Mouse (Mus musculus) heart, postnatal 36 days (tissue): ENCODE measurements around the gene Mat2a. TPM values are rescaled to one million over a fixed set of nuclear protein-coding genes. Genes with fewer than 3 reads are reported as not detected.
"Not testable (repeated sequence)": the region's sequence is repeated elsewhere in the genome, so short reads cannot be mapped to it uniquely, and the experiment has no call there.

ENCODE experiments used
- DNase-seq, 2 experiments: peaks; one replicate each; pipeline ENCODE4 v3.0.0; 2021 to 2022
- intact Hi-C: fragments of 180-260 bp; cut with DNase I; formaldehyde crosslinking; loops from one replicate; pipeline ENCODE4 v1.15.1; 2025
- total RNA-seq, 2 experiments: library from RNA; stranded (reverse); gene quantifications; 2 replicates each; pipeline ENCODE4 v1.2.3; 2021

Gene Mat2a
- total RNA-seq, 2 experiments from 2014 or later, result 81.3 to 164 TPM

- intact Hi-C loops, result no loop called here
Measured at GRCm38 (mm10) chr6:72458418-72458817, 19.1 kb upstream of the Mat2a start.

DNA sequence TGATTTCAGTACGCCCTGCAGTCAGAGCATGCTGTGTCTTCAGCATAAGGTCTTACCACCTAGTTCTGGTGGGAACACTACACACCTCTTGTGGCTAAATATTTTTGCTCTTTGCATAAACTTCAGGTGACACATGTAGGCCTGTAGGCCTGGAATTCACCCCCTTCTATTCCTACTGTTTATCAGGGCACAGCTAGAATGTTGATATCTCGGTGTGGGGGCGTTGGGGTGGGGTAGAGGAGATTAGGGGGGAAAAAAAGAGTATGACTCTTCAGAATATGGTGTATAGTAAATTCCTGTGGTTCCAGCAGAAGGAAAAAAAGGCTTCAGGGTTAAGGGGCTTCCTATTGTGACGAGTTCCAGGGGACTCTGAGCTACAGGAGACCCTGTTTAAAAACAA, 17.2 kb upstream of the Mat2a start:
- intact Hi-C loops, result no loop called here
- no peak for DNase-seq

More at GRCm38 (mm10) chr6:72458418-72458817, 19.1 kb upstream of the Mat2a start:
- no peak for DNase-seq

DNA sequence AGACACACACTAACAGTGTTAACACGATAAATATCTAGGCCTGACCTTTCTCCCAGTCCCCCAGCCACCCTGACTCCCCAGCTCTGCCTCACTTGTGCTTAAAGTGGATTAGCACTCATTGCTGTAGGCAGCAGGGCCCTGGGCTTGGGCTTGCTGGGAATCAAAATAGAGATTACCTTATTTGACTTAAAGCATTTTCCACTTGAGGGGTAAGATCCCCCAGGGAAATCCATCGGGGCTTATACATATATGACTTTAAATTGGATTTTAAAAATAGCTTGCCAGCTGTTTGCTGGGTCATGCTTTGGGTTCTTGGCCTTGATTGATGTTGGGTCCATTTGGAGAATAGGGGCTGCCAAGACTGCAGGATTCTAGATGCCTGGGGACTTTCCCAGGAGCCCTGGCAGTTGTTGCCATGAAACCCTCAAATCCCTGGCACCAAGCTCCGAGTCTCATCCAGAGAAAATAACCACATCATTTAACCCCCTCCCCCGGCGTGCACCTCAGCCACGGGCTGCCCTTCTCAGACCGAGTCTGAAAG, 15.5 kb upstream of the Mat2a start:
- peak in 1 of 2 experiments; percentile 31 for DNase-seq
- intact Hi-C loops, result no loop called here

DNA sequence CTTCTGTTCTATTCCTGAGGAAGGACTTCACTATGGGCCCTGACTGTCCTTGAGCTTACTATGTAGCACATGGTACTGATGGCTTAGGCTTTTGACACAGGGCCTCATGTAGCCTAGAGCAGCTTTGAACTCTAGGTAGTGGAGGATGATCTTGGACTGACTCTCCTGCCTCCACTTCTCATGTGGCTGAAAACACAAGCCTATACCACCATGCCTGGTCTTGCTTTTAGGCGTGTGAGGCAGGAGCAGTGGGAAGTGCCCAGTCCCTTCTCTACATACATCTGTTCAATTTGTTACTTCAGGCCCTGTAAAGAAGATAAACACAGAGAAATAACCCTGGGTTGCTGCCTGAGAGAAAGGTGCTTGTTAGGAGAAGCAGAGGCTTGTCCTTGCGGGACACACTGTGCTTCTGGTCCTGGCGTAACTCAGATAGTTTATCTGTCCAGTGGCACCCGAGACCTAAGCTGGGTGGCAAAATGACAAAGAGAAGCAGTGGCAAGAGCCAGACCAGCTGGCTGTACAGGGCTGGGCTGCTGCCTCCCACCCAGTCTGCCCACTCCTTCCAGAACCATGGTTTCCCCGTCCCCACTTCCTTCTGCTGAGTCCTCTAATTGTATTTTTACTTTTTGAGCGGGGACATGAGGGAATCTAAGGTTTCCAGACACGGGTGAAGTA, 14.9 kb upstream of the Mat2a start:
- intact Hi-C loops, result no loop called here
- peak in 1 of 2 experiments; percentile 30 for DNase-seq

- intact Hi-C loops, result no loop called here
- DNase-seq, result no peak
Measured at GRCm38 (mm10) chr6:72453578-72453977, 14.2 kb upstream of the Mat2a start.

GRCm38 (mm10) chr6:72452329-72452728, 13.0 kb upstream of the Mat2a start:
- DNase-seq, result no peak
- intact Hi-C loops, result no loop called here

GRCm38 (mm10) chr6:72451778-72452177, 12.4 kb upstream of the Mat2a start:
- DNase-seq, intact Hi-C loops: not testable (repeated sequence)

DNA sequence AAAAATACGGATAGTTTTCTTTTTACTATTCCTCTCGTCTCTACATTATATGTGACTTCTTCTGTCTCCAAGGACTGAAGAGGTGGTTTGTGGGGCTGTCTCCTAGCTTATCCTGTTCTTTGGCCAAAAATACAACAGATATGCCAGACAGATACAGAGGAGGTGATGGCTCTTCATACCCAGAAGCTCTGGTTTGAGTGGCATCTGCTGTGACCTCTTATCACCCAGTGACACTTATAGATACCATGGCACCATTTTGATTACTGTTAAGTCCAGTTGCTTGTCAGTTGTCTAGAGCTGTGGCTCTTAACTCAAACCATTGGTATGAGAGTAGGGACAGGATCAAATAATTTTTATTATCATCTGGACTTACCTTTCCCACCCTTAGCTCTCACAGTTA, 8.1 kb upstream of the Mat2a start:
- DNase-seq, result no peak
- intact Hi-C loops, result no loop called here

DNA sequence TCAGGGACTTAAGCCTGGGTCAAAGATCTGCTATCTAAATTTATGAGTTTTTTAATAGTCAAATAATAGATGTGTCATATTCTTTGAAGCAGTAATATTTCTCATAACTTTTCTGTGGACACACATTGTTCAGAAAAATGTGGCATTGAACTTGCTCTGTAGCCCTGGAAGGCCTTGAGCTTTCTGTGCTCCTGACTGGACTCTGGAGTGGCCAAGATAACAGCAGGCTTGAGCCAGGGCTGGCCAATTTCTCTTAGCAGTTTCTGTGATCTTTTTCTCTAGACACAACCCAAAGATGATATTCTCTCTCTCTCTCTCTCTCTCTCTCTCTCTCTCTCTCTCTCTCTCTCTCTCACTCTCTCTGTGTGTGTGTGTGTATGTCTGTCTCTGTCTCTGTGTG, 5.7 kb upstream of the Mat2a start:
- DNase-seq, result no peak
- intact Hi-C loops, result no loop called here

- DNase-seq, result no peak
- intact Hi-C loops, result no loop called here
Measured at GRCm38 (mm10) chr6:72442921-72443604, 3.7 kb upstream of the Mat2a start.

DNA sequence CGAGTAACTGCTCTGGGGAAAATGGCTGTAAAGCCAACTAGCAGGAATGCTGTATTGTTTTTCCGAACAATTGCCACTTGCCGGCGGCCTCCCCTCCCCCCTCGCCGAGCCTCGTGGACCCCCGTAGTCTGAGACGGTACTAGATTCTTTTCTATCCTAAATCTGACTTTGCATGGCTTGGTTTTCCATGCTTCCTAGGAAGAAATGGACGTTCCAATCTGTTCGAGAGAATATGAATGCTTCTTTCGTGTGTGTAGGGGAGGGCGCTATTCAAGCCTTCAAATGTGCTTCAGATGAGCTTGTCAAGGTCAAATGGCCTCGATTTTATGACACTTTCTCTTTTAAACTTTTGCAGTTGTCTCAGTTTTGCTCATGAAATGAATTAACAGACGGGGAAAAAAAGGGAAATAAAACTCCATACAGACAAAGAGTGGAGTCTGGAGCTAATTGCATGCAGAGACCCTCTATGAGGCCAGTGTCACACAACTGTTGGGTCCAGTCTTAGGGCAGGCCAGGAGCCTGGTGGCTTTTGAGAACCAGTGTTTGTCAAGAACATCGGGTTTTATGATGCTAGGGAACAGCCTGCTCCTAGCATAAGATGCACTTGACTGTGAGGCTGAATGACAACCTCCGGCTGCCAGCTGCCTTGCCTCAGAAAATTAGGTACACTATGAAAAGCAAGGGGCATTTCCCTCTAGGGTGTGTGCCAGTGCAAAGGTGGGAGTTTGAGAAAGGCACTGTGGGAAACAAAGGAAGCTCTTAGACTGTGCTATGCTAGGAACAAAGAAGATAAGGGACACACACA, 1.0 kb upstream of the Mat2a start:
- intact Hi-C loops, result no loop called here

GRCm38 (mm10) chr6:72438862-72439354, 450 bp downstream of the Mat2a start:
- intact Hi-C loops, result loop anchor here (1.0 to 2.0 kb wide), 2 partner anchors 73 to 96 kb away; no protein-coding TSS in a partner anchor
- DNase-seq, result peak; percentile 92 to 93

More for the DNA sequence above, 1.0 kb upstream of the Mat2a start:
- DNase-seq, result no peak

DNA sequence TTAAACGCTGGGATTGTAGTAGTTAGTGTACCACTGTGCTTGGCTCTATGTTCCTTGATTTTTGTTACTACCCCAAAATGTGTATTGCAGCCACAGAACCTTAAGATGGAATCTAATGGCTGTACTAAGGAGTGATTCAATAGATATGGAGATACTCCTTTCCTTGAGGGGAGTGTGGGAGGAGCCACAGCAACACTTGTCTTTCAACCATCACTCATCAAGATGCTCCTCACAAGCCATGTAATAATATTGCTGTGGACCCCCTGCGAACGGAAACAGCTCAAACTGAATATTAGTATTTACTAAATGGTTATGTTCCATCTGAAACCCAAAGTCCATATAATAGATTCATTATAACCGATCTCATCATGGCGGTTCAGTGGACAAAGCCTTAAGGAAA, 1.1 kb downstream of the Mat2a start:
- DNase-seq, result no peak
- intact Hi-C loops, result loop anchor here (2.0 kb wide), 1 partner anchor 97 kb away; no protein-coding TSS in a partner anchor

GRCm38 (mm10) chr6:72432153-72432552, 7.2 kb downstream of the Mat2a start:
- intact Hi-C loops, result no loop called here
- DNase-seq, result no peak

- intact Hi-C loops, result no loop called here
- no peak for DNase-seq
Measured at GRCm38 (mm10) chr6:72430989-72431921, 8.1 kb downstream of the Mat2a start.

DNA sequence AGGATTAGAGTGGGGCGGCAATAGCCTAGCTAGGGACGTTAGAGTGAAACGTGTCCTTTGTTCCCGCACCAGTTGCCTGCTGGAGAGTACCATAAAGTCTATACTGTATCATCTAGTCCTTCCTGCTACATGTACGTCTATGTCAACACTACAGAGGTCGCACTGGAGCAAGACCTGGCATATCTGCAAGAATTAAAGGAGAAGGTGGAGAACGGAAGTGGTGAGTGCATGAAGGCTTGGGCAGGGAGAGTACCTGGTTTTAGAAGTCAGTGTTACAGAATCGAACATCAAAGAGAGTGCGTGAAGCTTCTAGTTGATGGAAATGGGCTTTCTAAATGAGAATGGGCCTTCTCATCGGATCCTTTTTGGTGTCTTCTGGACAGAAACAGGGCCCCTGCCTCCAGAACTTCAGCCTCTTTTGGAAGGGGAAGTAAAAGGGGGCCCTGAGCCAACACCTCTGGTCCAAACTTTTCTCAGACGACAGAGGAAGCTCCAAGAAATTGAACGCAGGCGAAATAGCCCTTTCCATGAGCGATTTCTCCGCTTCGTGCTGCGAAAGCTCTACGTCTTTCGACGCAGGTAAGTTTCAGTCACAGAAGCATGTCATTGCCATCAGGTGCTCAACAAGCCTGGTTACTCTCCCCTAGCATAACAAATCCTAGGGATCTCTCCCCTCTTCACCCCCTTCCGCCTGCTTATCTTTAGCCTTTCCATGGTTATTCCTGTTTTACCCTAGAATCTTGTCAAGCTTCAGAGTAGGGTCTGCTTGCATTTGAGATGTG, 10.1 kb downstream of the Mat2a start:
- intact Hi-C loops, result loop anchor here (1.0 to 10.0 kb wide), 2 partner anchors 8 to 406 kb away; no protein-coding TSS in a partner anchor
- no peak for DNase-seq

GRCm38 (mm10) chr6:72428036-72428435, 11.3 kb downstream of the Mat2a start:
- peak; percentile 81 to 84 for DNase-seq
- intact Hi-C loops, result loop anchor here (1.0 to 10.0 kb wide), 3 partner anchors 106 to 407 kb away; no protein-coding TSS in a partner anchor

DNA sequence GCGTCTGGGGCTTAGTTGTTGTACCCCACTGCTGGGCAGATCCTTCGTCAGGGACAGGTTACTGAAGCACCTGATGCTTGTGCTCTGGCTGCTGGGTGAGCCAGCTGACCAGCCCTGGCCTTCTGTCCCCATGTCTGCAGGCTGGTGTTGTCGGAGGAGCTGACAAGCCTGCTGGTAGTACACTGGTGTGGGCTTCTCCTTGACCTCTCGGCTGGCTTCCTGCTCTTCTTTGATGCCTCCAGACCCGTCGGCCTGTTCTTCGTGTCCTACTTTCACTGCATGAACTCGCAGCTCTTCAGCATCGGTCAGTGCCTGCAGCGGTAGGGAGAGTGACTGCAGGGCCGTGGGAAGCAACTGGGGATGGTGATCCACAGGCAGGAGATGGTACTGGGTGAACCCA, 13.7 kb downstream of the Mat2a start:
- DNase-seq, result no peak
- intact Hi-C loops, result loop anchor here (10.0 kb wide), 1 partner anchor 409 kb away; no protein-coding TSS in a partner anchor

GRCm38 (mm10) chr6:72420901-72421300, 18.5 kb downstream of the Mat2a start:
- no peak for DNase-seq
- intact Hi-C loops, result loop anchor here (10.0 kb wide), 1 partner anchor 414 kb away; no protein-coding TSS in a partner anchor
